Mouse (Mus musculus) hindbrain, postnatal 0 days (tissue): Measurements from ENCODE around the gene Slc25a29. TPM values are rescaled to one million over a fixed set of nuclear protein-coding genes. Genes with fewer than 3 reads are reported as not detected.

ENCODE experiments used
- ATAC-seq: fragments of 200-750 bp; cut with Nextera tagmentation; 2 replicates; pipeline ENCODE4 v1.8.0; 2017; ENCODE audit warnings: mild to moderate bottlenecking, moderate TSS enrichment, moderate library complexity
- DNase-seq: peaks from one replicate; pipeline ENCODE4 v3.0.0-alpha.2; 2015; ENCODE audit warnings: low spot score
- H3K27ac ChIP-seq: fragments of 300-500 bp; sonication (generic); 2 replicates; pipeline ENCODE4 v1.5.1; 2014; ENCODE audit warnings: mild to moderate bottlenecking
- H3K27me3 ChIP-seq: fragments of 300-500 bp; sonication (generic); 2 replicates; pipeline ENCODE4 v1.6.1; 2014; ENCODE audit warnings: low read length, mixed read lengths; ENCODE audit not compliant: insufficient read depth
- H3K36me3 ChIP-seq: fragments of 300-500 bp; sonication (generic); 2 replicates; pipeline ENCODE4 v1.6.1; 2014; ENCODE audit warnings: low read length, mixed read lengths; ENCODE audit not compliant: insufficient read depth
- H3K4me1 ChIP-seq: fragments of 300-500 bp; sonication (generic); 2 replicates; pipeline ENCODE4 v1.6.1; 2014; ENCODE audit warnings: antibody characterized with exemption, low read length, mixed read lengths; ENCODE audit not compliant: insufficient read depth
- H3K4me2 ChIP-seq: fragments of 300-500 bp; sonication (generic); 2 replicates; pipeline ENCODE4 v1.6.1; 2014; ENCODE audit warnings: low read depth, mild to moderate bottlenecking, low read length, moderate library complexity, mixed read lengths
- H3K4me3 ChIP-seq: fragments of 300-500 bp; sonication (generic); 2 replicates; pipeline ENCODE4 v1.5.1; 2014; ENCODE audit warnings: low read length
- H3K9ac ChIP-seq: fragments of 300-500 bp; sonication (generic); replicated peaks from 2 replicates; pipeline ENCODE4 v1.6.1; 2014; ENCODE audit warnings: mild to moderate bottlenecking, low read length, moderate library complexity, mixed read lengths
- H3K9me3 ChIP-seq: fragments of 300-500 bp; sonication (generic); 2 replicates; pipeline ENCODE4 v1.6.1; 2016; ENCODE audit warnings: low read length, mixed read lengths
- CTCF ChIP-seq: IDR thresholded peaks from 2 replicates; pipeline ENCODE4 v1.5.1; 2016; ENCODE audit warnings: antibody characterized with exemption, control low read depth, low read depth
- WGBS: fragments of 180-500 bp; shearing (Covaris S2); extraction: QIAGEN DNeasy Blood & Tissue Kit; methylation state at CpG from one replicate; pipeline ENCODE4 v1.1.7; 2014; 5-methylcytosine and 5-hydroxymethylcytosine counted together
- polyA plus RNA-seq: library from polyadenylated mRNA; unstranded; fragments of >200 nt; fragmentation: Nextera tagmentation; extraction: Ambion mirVana; gene quantifications from 2 replicates; pipeline ENCODE4 v1.2.1, GENCODE M21; 2015
- total RNA-seq: library from RNA; depleted of rRNA; stranded (reverse); fragments of >200 nt; gene quantifications from 2 replicates; pipeline ENCODE4 v1.2.3, GENCODE M21; 2014

The Slc25a29 gene
- total and polyA plus RNA-seq, 2 experiments from 2014 or later = 13.0 to 18.0 TPM

- TF ChIP-seq CTCF = no peak
- DNase-seq (no peak), ATAC-seq (no peak)
- Histone ChIP-seq H3K36me3 (peaks cover 81% of the 10 kb centered on the region), H3K27ac (no peak overlapping the region), H3K9me3 (no peaks in the 10 kb centered on the region), H3K27me3 (no peaks in the 10 kb centered on the region), H3K4me3 (no peak overlapping the region), H3K4me1 (no peaks in the 10 kb centered on the region), H3K4me2 (no peak overlapping the region), H3K9ac (no peak overlapping the region)
- 90% methylated on average over 6 of the region's 6 CpGs for WGBS
These were observed 29.4 kb upstream of the Slc25a29 start for GRCm38 (mm10) chr12:108865007-108865494.

GRCm38 (mm10) chr12:108858486-108858885, 22.8 kb upstream of the Slc25a29 start:
- ATAC-seq = no peak
- no peak overlapping the region for H3K9ac ChIP-seq
- H3K27me3 ChIP-seq = no peaks in the 10 kb centered on the region
- peaks cover 28% of the 10 kb centered on the region for H3K36me3 ChIP-seq
- no peak overlapping the region for H3K4me2 ChIP-seq
- no peak overlapping the region for H3K27ac ChIP-seq
- H3K4me1 ChIP-seq = no peaks in the 10 kb centered on the region
- 87% methylated on average over 5 of the region's 5 CpGs for WGBS
- no peak for TF ChIP-seq CTCF
- H3K4me3 ChIP-seq = no peak overlapping the region
- no peak for DNase-seq
- no peaks in the 10 kb centered on the region for H3K9me3 ChIP-seq

- Histone ChIP-seq H3K4me2 (no peak overlapping the region), H3K36me3 (peaks cover 20% of the 10 kb centered on the region), H3K27ac (no peak overlapping the region), H3K9ac (no peak overlapping the region), H3K9me3 (no peaks in the 10 kb centered on the region), H3K4me1 (no peaks in the 10 kb centered on the region), H3K4me3 (no peak overlapping the region), H3K27me3 (no peaks in the 10 kb centered on the region)
- no peak for ATAC-seq
- WGBS = 89% methylated on average over 7 of the region's 7 CpGs
- no peak for DNase-seq
- no peak for TF ChIP-seq CTCF
These were observed 22.0 kb upstream of the Slc25a29 start for GRCm38 (mm10) chr12:108857589-108858184.

GRCm38 (mm10) chr12:108857109-108857508, 21.4 kb upstream of the Slc25a29 start:
- Histone ChIP-seq H3K9ac (no peak overlapping the region), H3K4me3 (no peak overlapping the region), H3K36me3 (peaks cover 15% of the 10 kb centered on the region; the same call in 1 of the 2 replicates), H3K9me3 (no peaks in the 10 kb centered on the region), H3K27ac (no peak overlapping the region), H3K4me1 (no peaks in the 10 kb centered on the region), H3K27me3 (no peaks in the 10 kb centered on the region), H3K4me2 (no peak overlapping the region)
- ATAC-seq (no peak), DNase-seq (no peak)
- no peak for TF ChIP-seq CTCF
- 81% methylated on average over 7 of the region's 7 CpGs for WGBS

GRCm38 (mm10) chr12:108856186-108856585, 20.5 kb upstream of the Slc25a29 start:
- Histone ChIP-seq H3K4me1 (no peaks in the 10 kb centered on the region), H3K9ac (no peak overlapping the region), H3K27ac (no peak overlapping the region), H3K4me2 (no peak overlapping the region), H3K9me3 (no peaks in the 10 kb centered on the region), H3K36me3 (peaks cover 13% of the 10 kb centered on the region; the same call in 1 of the 2 replicates), H3K27me3 (no peaks in the 10 kb centered on the region), H3K4me3 (no peak overlapping the region)
- no peak for TF ChIP-seq CTCF
- 83% methylated on average over 8 of the region's 8 CpGs for WGBS
- DNase-seq = no peak
- no peak for ATAC-seq

- Histone ChIP-seq H3K27ac (no peak overlapping the region), H3K36me3 (peaks cover 5% of the 10 kb centered on the region; the same call in 1 of the 2 replicates), H3K4me1 (no peaks in the 10 kb centered on the region), H3K9ac (no peak overlapping the region), H3K9me3 (no peaks in the 10 kb centered on the region), H3K27me3 (no peaks in the 10 kb centered on the region), H3K4me3 (no peak overlapping the region), H3K4me2 (no peak overlapping the region)
- TF ChIP-seq CTCF = no peak
- 93% methylated on average over 10 of the region's 10 CpGs for WGBS
- ATAC-seq (no peak), DNase-seq (no peak)
These were observed 19.4 kb upstream of the Slc25a29 start for GRCm38 (mm10) chr12:108855081-108855480.

- H3K9ac ChIP-seq = no peak overlapping the region
- WGBS = 94% methylated on average over 8 of the region's 8 CpGs
- TF ChIP-seq CTCF = no peak
- DNase-seq (no peak), ATAC-seq (no peak)
- no peaks in the 10 kb centered on the region for H3K9me3 ChIP-seq
- H3K27me3 ChIP-seq = no peaks in the 10 kb centered on the region
- H3K36me3 ChIP-seq = no peaks in the 10 kb centered on the region
- no peaks in the 10 kb centered on the region for H3K4me1 ChIP-seq
- no peak overlapping the region for H3K27ac ChIP-seq
- H3K4me2 ChIP-seq = no peak overlapping the region
- H3K4me3 ChIP-seq = no peak overlapping the region
These were observed 17.1 kb upstream of the Slc25a29 start for GRCm38 (mm10) chr12:108852822-108853221.
